1 mouse cellular context compared by ENCODE assay signal in genomic region chr5:125357543-125358269, GRCm38 (mm10).
TF ChIP-seq lines count a peak whose summit lies in the region.

No protein-coding gene starts in this region.

TF ChIP-seq in CH12.LX, 34 proteins besides CTCF, POLR2A, EP300 and RAD21 (continued from another document):
- TF ChIP-seq SIN3A (IDR thresholded peaks at IDR 0.05; ENCODE audit: low read length) = peak; percentile 25; the same call in 1 of the 2 replicates
- TF ChIP-seq MAFK (IDR thresholded peaks at IDR 0.05; ENCODE audit: insufficient replicate concordance, low read length) = no peak
- no peak for TF ChIP-seq MYC (IDR thresholded peaks at IDR 0.05; ENCODE audit: low read depth, low read length)
- 0 out of 2 replicates have a peak, but pooled peaks have one; percentile 32 for TF ChIP-seq MEF2A (IDR thresholded peaks at IDR 0.05; ENCODE audit: borderline replicate concordance, low read depth, low read length)
- no peak for TF ChIP-seq SMC3 (IDR thresholded peaks at IDR 0.05; ENCODE audit: low read depth, low read length)
- no peak for TF ChIP-seq CHD2 (IDR thresholded peaks at IDR 0.05; ENCODE audit: low read length)
- TF ChIP-seq ELF1 (IDR thresholded peaks at IDR 0.05; ENCODE audit: low read depth, low read length) = 0 out of 2 replicates have a peak, but pooled peaks have one; percentile 27
- peak; percentile 76 for TF ChIP-seq ZNF384 (IDR thresholded peaks at IDR 0.05; ENCODE audit: low read depth, low read length)
- peak; percentile 39; the same call in 1 of the 2 replicates for TF ChIP-seq MXI1 (IDR thresholded peaks at IDR 0.05; ENCODE audit: low read depth, low read length)
- no peak for TF ChIP-seq NELFE (IDR thresholded peaks at IDR 0.05; ENCODE audit: low read depth, low read length)
- no peak for TF ChIP-seq ZMIZ1 (IDR thresholded peaks at IDR 0.05; ENCODE audit: low read depth, low read length)
- no peak for TF ChIP-seq MAX (IDR thresholded peaks at IDR 0.05; ENCODE audit: low read length)
- no peak for TF ChIP-seq BHLHE40 (IDR thresholded peaks at IDR 0.05; ENCODE audit: low read depth, low read length)
- no peak for TF ChIP-seq UBTF (IDR thresholded peaks at IDR 0.05; ENCODE audit: low read depth, low read length)
